Mouse (Mus musculus): ENCODE results near the gene AA467197. TPM values are rescaled to one million over a fixed set of nuclear protein-coding genes. Genes with fewer than 3 reads are reported as not detected.
A peak's percentile ranks its signal among the peaks of the same experiment; 100 is the strongest.

Gene AA467197
- 0.63 and 0.65 TPM in 2 replicates for polyA plus RNA-seq (2016; fragmentation: Nextera tagmentation; extraction: Ambion mirVana)

DNA sequence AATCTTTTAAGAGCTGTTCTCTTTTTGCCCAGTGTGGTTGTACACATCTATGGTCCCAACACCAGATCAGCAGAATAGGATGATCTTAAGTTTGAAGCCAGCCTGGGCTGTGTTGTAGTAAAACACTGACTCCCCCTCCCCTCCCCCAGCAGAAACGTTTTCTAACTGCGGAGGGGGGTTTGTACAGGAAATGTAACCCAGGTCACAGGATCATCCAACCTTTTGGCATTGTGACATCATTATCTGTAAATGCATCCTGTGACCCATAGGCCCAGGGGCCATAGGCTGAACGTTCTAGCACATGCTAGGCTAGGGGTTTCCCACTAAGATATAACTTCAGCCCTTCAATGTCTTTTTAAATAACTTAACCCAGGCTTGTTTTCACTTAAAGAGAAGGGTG is at the start of gene AA467197:
Gene AA467197, plus strand, starts transcription at position 301 of the 400 bp plus-strand sequence.
- ATAC-seq (ENCODE audit: low FRiP score, low read depth), result no peak
- H3K4me1 ChIP-seq, result peaks cover 6% of the 10 kb centered on the region; the same call in 1 of the 2 replicates
- H3K4me2 ChIP-seq (replicated peaks), result peak within 1 kb of the TSS; percentile 78
- no peak within 1 kb of the TSS for H3K27ac ChIP-seq
- 65% methylated on average over 3 of the region's 3 CpGs for WGBS
- peaks cover 22% of the 10 kb centered on the region for H3K36me3 ChIP-seq
- no peaks in the 10 kb centered on the region for H3K9me3 ChIP-seq
- peak within 1 kb of the TSS; percentile 52; the same call in 1 of the 2 replicates for H3K9ac ChIP-seq
- peaks cover 6% of the 10 kb centered on the region; the same call in 1 of the 2 replicates for H3K27me3 ChIP-seq (replicated peaks)
- peak within 1 kb of the TSS; percentile 32 for H3K4me3 ChIP-seq

DNA sequence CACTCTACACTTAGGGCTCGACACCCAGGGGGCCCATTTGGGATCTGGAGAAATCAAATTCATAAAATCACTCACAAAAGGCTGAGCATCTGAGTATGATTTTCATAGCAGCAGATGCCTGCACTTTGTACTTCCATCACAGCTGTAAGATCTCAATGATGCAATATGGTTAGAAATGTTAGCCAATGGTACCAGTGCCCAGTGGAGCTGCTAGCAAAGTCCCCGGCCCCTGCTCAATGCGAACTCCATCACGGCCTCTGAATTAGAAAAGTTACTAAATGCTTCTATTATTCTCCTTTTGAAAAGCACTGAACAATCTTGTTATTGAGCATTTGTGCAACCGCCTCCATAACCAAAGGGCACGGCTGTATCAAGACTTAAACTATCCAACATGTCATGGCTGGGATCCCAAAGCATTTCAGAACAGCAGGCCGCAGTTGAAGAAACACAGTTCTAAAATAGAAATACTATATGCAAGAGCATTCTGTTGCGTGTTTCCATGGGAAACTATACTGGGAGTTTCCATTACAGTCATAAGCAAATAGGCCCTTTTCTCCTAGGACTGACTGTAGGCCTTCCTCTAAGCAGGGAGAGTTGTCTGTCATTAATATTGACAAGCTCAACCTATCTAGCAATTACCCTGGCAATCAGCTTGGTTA is 48.8 kb upstream of the AA467197 start:
- H3K27ac ChIP-seq, result no peak overlapping the region
- H3K27me3 ChIP-seq (replicated peaks), result no peaks in the 10 kb centered on the region
- ATAC-seq (ENCODE audit: low FRiP score, low read depth), result no peak
- 85% methylated on average over 8 of the region's 8 CpGs for WGBS
- no peak overlapping the region for H3K9ac ChIP-seq
- no peak overlapping the region for H3K4me3 ChIP-seq
- H3K9me3 ChIP-seq, result no peaks in the 10 kb centered on the region
- no peaks in the 10 kb centered on the region for H3K4me1 ChIP-seq
- no peaks in the 10 kb centered on the region for H3K36me3 ChIP-seq
- H3K4me2 ChIP-seq (replicated peaks), result no peak overlapping the region

- Histone ChIP-seq H3K4me2 (replicated peaks) (no peak overlapping the region), H3K27ac (no peak overlapping the region), H3K4me3 (no peak overlapping the region), H3K4me1 (no peaks in the 10 kb centered on the region), H3K27me3 (replicated peaks) (no peaks in the 10 kb centered on the region), H3K9me3 (no peaks in the 10 kb centered on the region), H3K36me3 (no peaks in the 10 kb centered on the region), H3K9ac (no peak overlapping the region)
- 79% methylated on average over 1 of the region's 1 CpGs for WGBS
- no peak for ATAC-seq (ENCODE audit: low FRiP score, low read depth)
Observed at GRCm38 (mm10) chr2:122590351-122590750, 46.4 kb upstream of the AA467197 start.

DNA sequence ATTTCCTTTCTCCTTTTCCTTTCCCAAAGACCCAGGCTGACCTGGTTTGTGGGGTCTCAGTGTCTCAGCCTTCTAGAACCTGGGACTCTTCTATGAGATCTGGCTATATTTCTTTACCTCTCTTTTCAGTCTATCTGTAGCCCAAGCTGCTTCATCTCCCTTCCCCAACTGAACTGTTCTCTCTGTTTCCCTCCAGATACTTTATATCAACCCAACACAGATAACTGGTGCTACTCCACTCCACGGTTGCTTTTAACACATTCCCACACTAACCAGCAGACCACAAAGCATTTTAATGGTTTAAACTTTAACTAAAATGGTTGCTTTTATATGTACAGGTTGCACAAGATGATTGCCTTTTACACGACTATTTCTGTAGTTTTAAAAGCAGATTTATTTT is 45.6 kb upstream of the AA467197 start:
- no peak for ATAC-seq (ENCODE audit: low FRiP score, low read depth)
- Histone ChIP-seq H3K27me3 (replicated peaks) (no peaks in the 10 kb centered on the region), H3K4me2 (replicated peaks) (no peak overlapping the region), H3K4me3 (no peak overlapping the region), H3K9ac (no peak overlapping the region), H3K4me1 (no peaks in the 10 kb centered on the region), H3K27ac (no peak overlapping the region), H3K36me3 (no peaks in the 10 kb centered on the region), H3K9me3 (no peaks in the 10 kb centered on the region)
- WGBS, result 75% methylated on average over 2 of the region's 2 CpGs

DNA sequence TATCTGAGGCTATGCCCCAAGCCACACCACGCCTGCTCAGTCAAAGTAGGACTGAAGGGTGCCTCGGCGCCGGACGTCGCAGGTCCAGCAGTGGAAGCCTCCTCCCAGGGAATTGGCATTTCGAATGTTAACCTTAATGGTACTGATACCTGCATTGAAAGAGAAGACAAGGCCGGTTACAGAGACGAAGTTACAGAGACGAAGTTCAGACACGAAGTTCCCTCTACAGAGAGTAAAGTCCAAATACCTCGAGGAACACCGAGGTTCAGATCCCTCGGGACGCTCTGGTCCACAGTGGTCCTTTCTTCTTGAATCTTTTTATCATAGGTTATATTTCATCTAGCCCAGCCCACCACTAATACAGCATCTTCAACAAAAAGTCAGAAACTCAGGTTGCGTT is 41.3 kb upstream of the AA467197 start:
- 94% methylated on average over 16 of the region's 16 CpGs for WGBS
- Histone ChIP-seq H3K27ac (no peak overlapping the region), H3K4me1 (no peaks in the 10 kb centered on the region), H3K9me3 (no peaks in the 10 kb centered on the region), H3K27me3 (replicated peaks) (no peaks in the 10 kb centered on the region), H3K36me3 (no peaks in the 10 kb centered on the region), H3K4me3 (no peak overlapping the region), H3K4me2 (replicated peaks) (no peak overlapping the region), H3K9ac (no peak overlapping the region)
- no peak for ATAC-seq (ENCODE audit: low FRiP score, low read depth)

DNA sequence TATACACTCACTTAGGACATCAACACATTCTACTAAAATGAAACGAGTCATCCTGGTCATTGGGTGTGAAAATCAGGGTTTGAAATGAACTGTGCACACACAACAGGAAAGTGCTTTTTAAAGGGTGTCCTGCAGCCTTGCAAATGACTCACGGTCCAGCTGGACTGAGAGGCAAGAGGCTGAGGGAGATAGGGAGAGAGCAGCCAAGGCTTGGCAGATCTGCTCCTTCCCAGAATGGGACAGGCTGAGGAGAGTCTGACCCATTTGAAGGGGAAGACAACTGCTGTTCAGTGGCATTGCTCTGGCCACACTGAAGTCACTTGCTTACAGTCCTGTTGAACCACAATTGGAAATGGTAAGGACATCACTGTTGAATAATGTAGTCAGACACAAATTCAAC is 37.0 kb upstream of the AA467197 start:
- no peak overlapping the region for H3K27ac ChIP-seq
- no peak overlapping the region for H3K4me3 ChIP-seq
- H3K27me3 ChIP-seq (replicated peaks), result no peaks in the 10 kb centered on the region
- H3K36me3 ChIP-seq, result no peaks in the 10 kb centered on the region
- no peak overlapping the region for H3K9ac ChIP-seq
- no peaks in the 10 kb centered on the region for H3K9me3 ChIP-seq
- 83% methylated on average over 2 of the region's 2 CpGs for WGBS
- ATAC-seq (ENCODE audit: low FRiP score, low read depth), result no peak
- no peaks in the 10 kb centered on the region for H3K4me1 ChIP-seq
- no peak overlapping the region for H3K4me2 ChIP-seq (replicated peaks)

GRCm38 (mm10) chr2:122601354-122601753 is 35.4 kb upstream of the AA467197 start:
- H3K4me1 ChIP-seq, result no peaks in the 10 kb centered on the region
- no peak overlapping the region for H3K27ac ChIP-seq
- H3K36me3 ChIP-seq, result no peaks in the 10 kb centered on the region
- no peak for ATAC-seq (ENCODE audit: low FRiP score, low read depth)
- no peak overlapping the region for H3K4me3 ChIP-seq
- H3K4me2 ChIP-seq (replicated peaks), result no peak overlapping the region
- no peaks in the 10 kb centered on the region for H3K9me3 ChIP-seq
- H3K27me3 ChIP-seq (replicated peaks), result no peaks in the 10 kb centered on the region
- whole genome bisulfite sequencing, result 75% methylated on average over 2 of the region's 2 CpGs
- H3K9ac ChIP-seq, result no peak overlapping the region

DNA sequence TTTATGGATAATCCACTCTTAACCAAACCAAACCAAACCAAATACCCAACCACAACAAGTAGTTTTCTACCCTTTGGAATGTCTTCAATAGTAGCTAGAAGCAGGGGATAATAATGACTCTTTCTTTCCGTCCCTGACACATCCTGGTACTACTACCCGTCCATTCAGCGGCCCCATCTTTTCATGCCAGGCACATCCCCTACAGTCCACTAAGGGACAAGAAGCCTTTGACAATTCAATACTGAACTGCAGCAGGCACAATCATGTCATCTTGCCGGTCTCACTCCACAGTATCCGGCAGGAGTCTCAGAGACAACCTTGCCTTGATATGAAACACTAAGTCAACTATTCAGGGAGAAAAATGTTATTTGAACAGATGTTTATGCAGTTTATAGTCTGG is 31.0 kb upstream of the AA467197 start:
- no peaks in the 10 kb centered on the region for H3K36me3 ChIP-seq
- 83% methylated on average over 5 of the region's 5 CpGs for WGBS
- no peak for ATAC-seq (ENCODE audit: low FRiP score, low read depth)
- no peaks in the 10 kb centered on the region for H3K9me3 ChIP-seq
- no peaks in the 10 kb centered on the region for H3K4me1 ChIP-seq
- no peak overlapping the region for H3K4me3 ChIP-seq
- H3K27me3 ChIP-seq (replicated peaks), result peaks cover 4% of the 10 kb centered on the region; the same call in 1 of the 2 replicates
- H3K9ac ChIP-seq, result no peak overlapping the region
- no peak overlapping the region for H3K27ac ChIP-seq
- H3K4me2 ChIP-seq (replicated peaks), result no peak overlapping the region

DNA sequence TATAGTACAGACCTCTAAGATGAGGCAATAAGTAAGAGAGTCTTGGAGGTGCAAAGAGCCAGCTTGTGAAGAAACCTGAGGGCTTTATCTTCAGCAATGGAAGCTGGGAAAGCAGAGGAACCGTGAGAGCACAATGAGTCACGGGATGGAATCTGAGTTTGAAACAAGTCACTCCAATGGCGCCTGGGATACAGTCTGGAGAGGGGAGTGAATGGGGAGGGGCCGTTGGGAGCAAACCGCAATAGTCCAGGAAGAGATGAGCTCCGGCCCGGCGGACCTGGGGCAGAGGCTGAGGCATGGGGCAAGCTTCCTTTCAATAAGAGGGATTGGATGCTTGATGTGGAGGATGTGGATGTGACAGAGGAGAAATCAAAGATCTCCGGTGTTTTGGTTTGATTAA is 28.0 kb upstream of the AA467197 start:
- Histone ChIP-seq H3K27me3 (replicated peaks) (peaks cover 4% of the 10 kb centered on the region; the same call in 1 of the 2 replicates), H3K4me2 (replicated peaks) (no peak overlapping the region), H3K27ac (no peak overlapping the region), H3K9me3 (no peaks in the 10 kb centered on the region), H3K4me3 (no peak overlapping the region), H3K9ac (no peak overlapping the region), H3K4me1 (no peaks in the 10 kb centered on the region), H3K36me3 (no peaks in the 10 kb centered on the region)
- 79% methylated on average over 9 of the region's 9 CpGs for WGBS
- no peak for ATAC-seq (ENCODE audit: low FRiP score, low read depth)

DNA sequence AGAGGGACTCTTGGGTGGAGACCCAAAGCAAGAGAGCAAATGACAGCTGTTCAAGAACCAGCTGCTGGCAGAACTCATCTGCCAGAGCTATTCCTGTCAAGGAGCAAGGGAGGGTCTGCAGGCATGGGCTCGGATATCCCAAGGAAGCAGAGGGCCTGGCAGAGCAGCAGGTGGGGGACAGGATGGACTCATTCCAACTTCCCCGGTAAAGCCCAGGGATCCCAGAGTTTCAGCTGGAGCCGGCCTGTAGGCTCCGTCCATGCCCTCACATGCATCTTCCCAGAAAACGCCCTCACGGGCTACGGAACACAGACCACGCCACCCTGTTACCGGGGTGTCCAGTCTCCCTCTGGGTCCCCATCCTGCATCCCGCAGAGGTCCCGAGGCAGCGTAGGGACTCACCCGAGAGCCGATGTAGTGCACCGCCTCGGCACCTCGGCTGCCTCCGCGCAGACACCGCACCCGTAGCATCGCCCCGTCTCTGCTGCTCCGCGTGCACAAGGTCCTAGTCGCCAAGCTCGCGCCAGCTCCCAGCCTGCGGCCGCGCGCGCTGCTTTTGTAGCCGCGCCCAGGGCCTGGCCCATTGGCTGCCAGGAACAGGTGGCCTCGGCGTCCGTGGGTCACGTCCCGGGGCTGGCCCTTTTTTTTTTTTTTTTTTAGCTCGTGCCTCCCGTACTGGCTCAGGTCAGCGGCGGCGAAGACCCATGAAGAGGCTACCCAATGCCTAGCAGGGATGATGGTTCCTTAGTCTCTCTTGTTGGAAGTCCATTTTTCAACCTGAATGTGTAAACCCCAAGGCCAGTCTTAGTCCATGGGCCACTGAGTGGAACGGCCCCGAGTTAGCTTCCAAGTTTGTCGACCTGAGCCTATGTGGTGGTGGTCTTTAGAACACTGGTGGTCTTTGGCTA is 25.8 kb upstream of the AA467197 start, which contains the start of gene Gatm:
Gene Gatm, minus strand, starts transcription at position 558 of the 908 bp plus-strand sequence.
- peak; percentile 98 for ATAC-seq (ENCODE audit: low FRiP score, low read depth)

DNA sequence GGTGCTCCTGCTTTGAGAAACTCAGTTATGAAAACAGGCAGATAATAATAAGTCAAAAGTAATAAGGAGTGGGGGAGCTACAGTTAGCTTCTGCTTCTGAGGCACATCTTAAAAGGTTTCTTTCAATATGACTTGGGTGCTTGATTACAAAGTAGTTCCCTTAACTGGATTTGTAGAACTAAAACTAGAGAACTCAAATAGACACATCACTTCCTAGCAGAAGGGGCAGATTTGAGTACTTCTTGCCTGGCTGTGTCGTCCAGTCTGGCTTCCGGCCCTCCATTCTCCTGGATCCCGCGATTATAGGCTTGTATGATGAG is 25.2 kb upstream of the AA467197 start:
- Histone ChIP-seq H3K27me3 (replicated peaks) (peaks cover 4% of the 10 kb centered on the region; the same call in 1 of the 2 replicates), H3K4me2 (replicated peaks) (peak overlapping the region; percentile 86), H3K9ac (no peak overlapping the region), H3K36me3 (no peaks in the 10 kb centered on the region), H3K9me3 (no peaks in the 10 kb centered on the region), H3K27ac (no peak overlapping the region), H3K4me1 (no peaks in the 10 kb centered on the region), H3K4me3 (peak overlapping the region; percentile 51)
- 89% methylated on average over 4 of the region's 4 CpGs for WGBS
- ATAC-seq (ENCODE audit: low FRiP score, low read depth), result no peak

More for the DNA sequence above, 25.8 kb upstream of the AA467197 start, which contains the start of gene Gatm:
- H3K4me1 ChIP-seq, result no peaks in the 10 kb centered on the region
- H3K9ac ChIP-seq, result peak within 1 kb of the TSS; percentile 62
- H3K4me2 ChIP-seq (replicated peaks), result peak within 1 kb of the TSS; percentile 86
- H3K36me3 ChIP-seq, result no peaks in the 10 kb centered on the region
- H3K27me3 ChIP-seq (replicated peaks), result peaks cover 4% of the 10 kb centered on the region; the same call in 1 of the 2 replicates
- WGBS, result 3% methylated on average over 48 of the region's 48 CpGs
- H3K27ac ChIP-seq, result no peak within 1 kb of the TSS
- no peaks in the 10 kb centered on the region for H3K9me3 ChIP-seq
- peak within 1 kb of the TSS; percentile 51 for H3K4me3 ChIP-seq

GRCm38 (mm10) chr2:122616237-122616636 is 20.5 kb upstream of the AA467197 start:
- WGBS, result 83% methylated on average over 6 of the region's 6 CpGs
- Histone ChIP-seq H3K4me3 (no peak overlapping the region), H3K9me3 (no peaks in the 10 kb centered on the region), H3K27ac (no peak overlapping the region), H3K36me3 (no peaks in the 10 kb centered on the region), H3K27me3 (replicated peaks) (no peaks in the 10 kb centered on the region), H3K9ac (no peak overlapping the region), H3K4me1 (no peaks in the 10 kb centered on the region), H3K4me2 (replicated peaks) (no peak overlapping the region)
- no peak for ATAC-seq (ENCODE audit: low FRiP score, low read depth)
